Mouse (Mus musculus) embryonic facial prominence, embryonic 14.5 days (tissue): ENCODE data around the gene Srebf2. TPM values are rescaled to one million over a fixed set of nuclear protein-coding genes. Genes with fewer than 3 reads are reported as not detected.

ENCODE experiments used
- ATAC-seq: fragments of 200-750 bp; cut with Nextera tagmentation; 2 replicates; pipeline ENCODE4 v1.8.0; 2017; ENCODE audit warnings: low read depth, moderate number of reproducible peaks, moderate TSS enrichment
- DNase-seq: peaks from one replicate; pipeline ENCODE4 v3.0.0-alpha.2; 2015; ENCODE audit warnings: low spot score
- H3K27ac ChIP-seq: fragments of 300-500 bp; sonication (generic); replicated peaks from 2 replicates; pipeline ENCODE4 v1.5.1; 2014; ENCODE audit warnings: low read depth, mild to moderate bottlenecking, low read length, moderate library complexity
- H3K27me3 ChIP-seq: fragments of 300-500 bp; sonication (generic); replicated peaks from 2 replicates; pipeline ENCODE4 v1.6.1; 2014; ENCODE audit warnings: low read length; ENCODE audit not compliant: control insufficient read depth, insufficient read depth
- H3K36me3 ChIP-seq: fragments of 300-500 bp; sonication (generic); 2 replicates; pipeline ENCODE4 v1.6.1; 2014; ENCODE audit warnings: low read length, mixed read lengths; ENCODE audit not compliant: control insufficient read depth, insufficient read depth
- H3K4me1 ChIP-seq: fragments of 300-500 bp; sonication (generic); 2 replicates; pipeline ENCODE4 v1.6.1; 2014; ENCODE audit warnings: antibody characterized with exemption, low read length; ENCODE audit not compliant: control insufficient read depth, insufficient read depth
- H3K4me2 ChIP-seq: fragments of 300-500 bp; sonication (generic); 2 replicates; pipeline ENCODE4 v1.6.1; 2014; ENCODE audit warnings: low read depth, mild to moderate bottlenecking, low read length, moderate library complexity, mixed read lengths
- H3K4me3 ChIP-seq: fragments of 300-500 bp; sonication (generic); 2 replicates; pipeline ENCODE4 v1.5.1; 2014; ENCODE audit warnings: low read depth, mild to moderate bottlenecking, low read length
- H3K9ac ChIP-seq: fragments of 300-500 bp; sonication (generic); 2 replicates; pipeline ENCODE4 v1.6.1; 2014; ENCODE audit warnings: low read depth, mild to moderate bottlenecking, low read length, moderate library complexity, mixed read lengths
- H3K9me3 ChIP-seq: fragments of 300-500 bp; sonication (generic); 2 replicates; pipeline ENCODE4 v1.6.1; 2016; ENCODE audit warnings: low read length; ENCODE audit not compliant: control insufficient read depth
- WGBS: fragments of 180-500 bp; shearing (Covaris S2); extraction: QIAGEN DNeasy Blood & Tissue Kit; methylation state at CpG from one replicate; pipeline ENCODE4 v1.1.7; 2014; 5-methylcytosine and 5-hydroxymethylcytosine counted together
- polyA plus RNA-seq: library from polyadenylated mRNA; unstranded; fragments of >200 nt; fragmentation: Nextera tagmentation; extraction: Ambion mirVana; gene quantifications from 2 replicates; pipeline ENCODE4 v1.2.1, GENCODE M21; 2014

The Srebf2 gene
- polyA plus RNA-seq, 1 experiment from 2014 or later = 99.2 TPM

DNA sequence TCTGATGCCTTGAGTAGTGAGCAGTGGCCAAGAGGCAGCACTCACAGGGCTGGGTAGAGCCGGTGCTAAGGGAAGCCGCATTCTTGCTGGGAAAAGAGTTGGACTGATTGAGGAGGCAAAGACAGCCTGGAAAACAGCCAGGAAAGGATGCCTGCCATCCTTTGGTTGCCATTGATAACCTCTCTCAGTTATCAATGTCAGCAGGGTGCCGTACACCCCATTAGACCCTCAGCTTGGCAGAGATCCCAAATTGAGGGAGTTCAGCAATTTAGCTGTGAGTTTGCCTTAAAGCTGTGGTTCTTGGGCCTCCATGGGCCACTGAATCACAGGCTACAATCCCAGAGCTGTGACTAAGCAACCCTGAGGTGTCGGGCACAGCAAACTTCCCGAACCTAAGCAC lies 34.1 kb downstream of the Srebf2 start:
- no peak for DNase-seq
- peaks cover 11% of the 10 kb centered on the region; the same call in 1 of the 2 replicates for H3K9me3 ChIP-seq
- H3K4me1 ChIP-seq = no peaks in the 10 kb centered on the region
- H3K9ac ChIP-seq = no peak overlapping the region
- ATAC-seq = no peak
- H3K27ac ChIP-seq = no peak overlapping the region
- H3K27me3 ChIP-seq = no peaks in the 10 kb centered on the region
- no peak overlapping the region for H3K4me3 ChIP-seq
- WGBS = 88% methylated on average over 5 of the region's 5 CpGs
- H3K4me2 ChIP-seq = no peak overlapping the region
- peaks cover 100% of the 10 kb centered on the region for H3K36me3 ChIP-seq

DNA sequence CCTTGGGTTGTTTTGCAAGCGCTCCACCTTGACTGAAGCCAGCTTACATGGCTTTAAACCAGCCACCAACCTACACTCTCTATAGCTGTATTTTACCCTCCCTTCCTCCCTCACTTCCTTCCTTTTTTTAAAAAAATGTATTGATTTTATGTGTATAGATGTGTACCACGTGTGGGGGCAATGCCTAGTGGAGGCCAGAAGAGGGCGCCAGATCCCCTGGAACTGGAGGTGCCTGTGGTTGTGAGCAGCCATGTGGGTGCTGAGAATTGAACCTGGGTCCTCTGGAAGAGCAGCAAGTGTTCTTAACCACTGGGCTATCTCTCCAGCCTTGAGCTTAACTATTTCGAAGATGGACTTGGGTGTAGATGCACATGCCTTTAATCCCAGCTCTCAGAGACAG lies 35.3 kb downstream of the Srebf2 start:
- DNase-seq (no peak), ATAC-seq (no peak)
- 98% methylated on average over 4 of the region's 4 CpGs for WGBS
- no peak overlapping the region for H3K4me3 ChIP-seq
- H3K9ac ChIP-seq = no peak overlapping the region
- H3K4me2 ChIP-seq = no peak overlapping the region
- no peak overlapping the region for H3K27ac ChIP-seq
- H3K4me1 ChIP-seq = no peaks in the 10 kb centered on the region
- H3K9me3 ChIP-seq = peaks cover 11% of the 10 kb centered on the region; the same call in 1 of the 2 replicates
- no peaks in the 10 kb centered on the region for H3K27me3 ChIP-seq
- H3K36me3 ChIP-seq = peaks cover 100% of the 10 kb centered on the region

DNA sequence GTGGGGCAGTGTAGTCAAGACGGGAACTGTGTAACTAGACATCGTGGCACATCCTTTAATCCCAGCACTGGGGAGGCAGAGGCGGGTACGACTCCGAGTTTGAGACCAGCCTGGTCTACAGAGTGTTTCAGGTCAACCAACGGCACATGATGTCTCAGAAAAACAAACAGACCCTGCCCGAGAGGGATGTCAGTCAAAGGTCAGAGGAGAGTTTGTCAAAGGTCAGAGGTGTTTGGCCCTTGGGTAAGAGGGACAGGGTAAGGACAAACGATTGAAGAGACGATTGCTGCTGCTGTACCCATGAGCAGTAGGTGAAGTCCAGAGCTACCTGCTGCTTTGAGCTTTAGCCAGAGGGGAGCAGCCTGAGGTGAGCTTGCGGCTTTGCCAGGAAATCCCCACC lies 36.6 kb downstream of the Srebf2 start:
- whole genome bisulfite sequencing = 68% methylated on average over 9 of the region's 10 CpGs
- peaks cover 11% of the 10 kb centered on the region; the same call in 1 of the 2 replicates for H3K9me3 ChIP-seq
- peaks cover 100% of the 10 kb centered on the region for H3K36me3 ChIP-seq
- ATAC-seq (no peak), DNase-seq (no peak)
- no peak overlapping the region for H3K9ac ChIP-seq
- H3K4me1 ChIP-seq = no peaks in the 10 kb centered on the region
- no peak overlapping the region for H3K27ac ChIP-seq
- H3K4me2 ChIP-seq = no peak overlapping the region
- no peak overlapping the region for H3K4me3 ChIP-seq
- H3K27me3 ChIP-seq = no peaks in the 10 kb centered on the region

DNA sequence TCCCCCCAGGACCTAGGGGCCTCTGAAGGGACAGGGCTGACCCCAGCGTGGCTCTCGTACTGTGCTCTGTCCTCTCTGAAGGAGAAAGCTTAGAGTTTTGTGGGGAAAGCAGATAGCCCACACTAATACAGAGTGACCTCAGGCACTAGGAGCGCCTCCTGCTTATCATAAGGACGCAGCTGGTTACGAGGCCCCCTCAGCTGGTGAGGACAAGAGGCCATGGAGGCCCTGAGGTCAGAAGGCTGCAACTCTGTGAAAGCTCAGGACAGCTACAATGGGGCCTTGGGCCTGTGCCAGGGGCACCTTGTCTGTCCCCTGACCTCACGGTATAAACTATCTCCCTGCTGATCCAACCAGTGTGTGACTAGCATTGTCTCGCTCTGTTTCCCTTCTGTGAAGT lies 37.2 kb downstream of the Srebf2 start:
- Histone ChIP-seq H3K9ac (no peak overlapping the region), H3K27me3 (no peaks in the 10 kb centered on the region), H3K4me2 (no peak overlapping the region), H3K27ac (no peak overlapping the region), H3K4me1 (no peaks in the 10 kb centered on the region), H3K36me3 (peaks cover 100% of the 10 kb centered on the region), H3K9me3 (peaks cover 11% of the 10 kb centered on the region; the same call in 1 of the 2 replicates), H3K4me3 (no peak overlapping the region)
- 83% methylated on average over 7 of the region's 7 CpGs for WGBS
- DNase-seq (no peak), ATAC-seq (no peak)

DNA sequence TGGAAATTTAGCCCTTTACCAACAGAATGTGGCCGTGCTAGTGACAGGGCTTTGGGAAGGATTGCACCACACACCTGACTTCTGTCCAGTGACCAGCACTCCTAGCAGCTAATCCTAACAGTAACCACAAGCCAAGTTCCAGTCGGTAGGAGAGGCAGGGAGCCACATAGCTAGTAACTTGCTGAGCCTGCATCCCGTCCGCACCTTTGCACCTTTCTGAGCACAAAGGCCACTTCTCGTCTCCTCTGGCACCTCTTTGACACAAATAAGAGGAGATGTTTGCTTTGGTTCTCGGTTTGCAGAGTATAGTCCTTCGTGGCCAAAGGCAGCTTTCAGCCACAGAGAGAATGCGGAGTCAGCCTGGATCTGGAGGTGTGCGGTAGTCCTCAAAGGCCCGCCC lies 37.7 kb downstream of the Srebf2 start:
- DNase-seq (no peak), ATAC-seq (no peak)
- Histone ChIP-seq H3K9me3 (peaks cover 11% of the 10 kb centered on the region; the same call in 1 of the 2 replicates), H3K4me1 (no peaks in the 10 kb centered on the region), H3K4me2 (no peak overlapping the region), H3K36me3 (peaks cover 100% of the 10 kb centered on the region), H3K27me3 (no peaks in the 10 kb centered on the region), H3K27ac (no peak overlapping the region), H3K4me3 (no peak overlapping the region), H3K9ac (no peak overlapping the region)
- 89% methylated on average over 10 of the region's 10 CpGs for WGBS

DNA sequence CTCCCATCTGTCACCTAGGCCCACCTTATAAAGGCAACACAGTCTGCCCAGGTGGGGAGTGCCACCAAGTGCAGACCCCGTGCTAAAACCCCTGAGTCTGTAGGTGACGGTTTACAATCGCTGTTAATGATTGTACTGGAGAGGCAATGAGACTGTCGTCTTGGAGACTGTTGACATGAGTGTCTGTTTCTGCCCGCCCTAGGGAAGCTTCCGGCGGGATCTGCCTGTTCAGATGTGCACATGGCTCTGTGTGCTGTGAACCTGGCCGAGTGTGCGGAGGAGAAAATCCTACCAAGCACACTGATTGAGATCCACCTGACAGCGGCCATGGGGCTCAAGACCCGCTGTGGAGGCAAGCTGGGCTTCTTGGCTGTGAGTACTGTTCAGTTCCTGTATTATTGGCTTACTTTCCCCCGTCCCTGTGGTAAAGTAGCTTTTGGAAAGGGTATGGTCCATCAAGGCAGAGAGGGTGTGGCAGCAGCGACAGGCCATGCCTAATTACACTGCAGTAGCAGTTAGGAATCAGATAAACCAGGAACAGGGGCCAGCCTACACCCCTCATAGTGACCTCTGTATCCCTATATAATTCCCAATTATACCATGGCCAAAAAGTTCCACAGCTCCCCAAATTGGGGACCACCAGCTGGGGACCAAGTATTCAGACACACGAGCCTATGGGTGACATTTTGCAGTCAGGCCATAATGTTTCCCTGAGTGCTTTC lies 38.2 kb downstream of the Srebf2 start:
- WGBS = 87% methylated on average over 14 of the region's 14 CpGs
- Histone ChIP-seq H3K9me3 (peaks cover 11% of the 10 kb centered on the region; the same call in 1 of the 2 replicates), H3K4me1 (no peaks in the 10 kb centered on the region), H3K9ac (no peak overlapping the region), H3K4me3 (no peak overlapping the region), H3K36me3 (peaks cover 97% of the 10 kb centered on the region), H3K27ac (no peak overlapping the region), H3K27me3 (no peaks in the 10 kb centered on the region), H3K4me2 (no peak overlapping the region)
- no peak for DNase-seq
- ATAC-seq = no peak

DNA sequence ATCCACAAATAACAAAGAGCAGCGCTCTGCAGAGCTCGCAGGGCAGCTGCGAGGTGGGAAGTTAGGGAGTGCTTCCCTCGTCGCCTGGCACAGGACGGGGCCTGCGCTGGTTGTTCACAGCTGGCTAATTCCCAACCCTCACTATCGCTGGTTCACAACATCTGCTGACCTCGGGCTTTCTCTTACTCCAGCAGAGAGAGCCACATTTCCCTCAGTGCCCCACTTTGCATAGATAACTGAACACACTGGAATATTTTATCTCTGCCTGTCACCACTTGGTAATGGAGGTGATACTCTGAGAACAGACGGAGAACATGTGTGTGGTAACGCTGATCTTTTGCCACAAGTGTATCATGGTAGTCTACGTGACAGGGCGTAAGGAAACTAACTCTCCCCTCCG lies 39.1 kb downstream of the Srebf2 start:
- ATAC-seq = no peak

DNA sequence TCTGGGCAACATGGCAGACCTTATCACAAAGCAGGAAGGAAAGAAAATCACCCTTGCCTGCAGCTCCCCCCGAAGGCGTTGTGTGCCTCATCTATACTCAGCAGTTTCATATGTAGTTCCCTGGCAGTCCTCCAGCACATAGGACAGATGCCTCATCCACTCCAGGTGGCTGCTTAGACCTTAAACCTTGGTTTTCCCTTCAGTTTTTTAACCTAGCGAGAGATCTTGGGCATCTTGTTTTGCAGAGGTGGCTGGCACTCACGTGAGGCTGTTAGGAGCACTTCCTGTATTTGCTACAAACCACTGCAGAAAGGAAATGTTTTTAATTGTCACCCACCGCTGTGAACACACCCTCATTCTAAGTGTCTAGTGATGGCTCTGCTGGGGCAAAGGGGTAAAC lies 40.0 kb downstream of the Srebf2 start:
- H3K4me3 ChIP-seq = no peak overlapping the region
- ATAC-seq (no peak), DNase-seq (no peak)
- H3K36me3 ChIP-seq = peaks cover 93% of the 10 kb centered on the region
- no peak overlapping the region for H3K27ac ChIP-seq
- H3K4me2 ChIP-seq = no peak overlapping the region
- peaks cover 5% of the 10 kb centered on the region; the same call in 1 of the 2 replicates for H3K9me3 ChIP-seq
- no peaks in the 10 kb centered on the region for H3K27me3 ChIP-seq
- 83% methylated on average over 5 of the region's 5 CpGs for WGBS
- no peak overlapping the region for H3K9ac ChIP-seq
- no peaks in the 10 kb centered on the region for H3K4me1 ChIP-seq

More for the DNA sequence above, 39.1 kb downstream of the Srebf2 start:
- 74% methylated on average over 14 of the region's 14 CpGs for WGBS
- Histone ChIP-seq H3K36me3 (peaks cover 93% of the 10 kb centered on the region), H3K4me2 (no peak overlapping the region), H3K4me3 (no peak overlapping the region), H3K27me3 (no peaks in the 10 kb centered on the region), H3K27ac (no peak overlapping the region), H3K9ac (no peak overlapping the region), H3K4me1 (no peaks in the 10 kb centered on the region), H3K9me3 (peaks cover 11% of the 10 kb centered on the region; the same call in 1 of the 2 replicates)
- DNase-seq = no peak

DNA sequence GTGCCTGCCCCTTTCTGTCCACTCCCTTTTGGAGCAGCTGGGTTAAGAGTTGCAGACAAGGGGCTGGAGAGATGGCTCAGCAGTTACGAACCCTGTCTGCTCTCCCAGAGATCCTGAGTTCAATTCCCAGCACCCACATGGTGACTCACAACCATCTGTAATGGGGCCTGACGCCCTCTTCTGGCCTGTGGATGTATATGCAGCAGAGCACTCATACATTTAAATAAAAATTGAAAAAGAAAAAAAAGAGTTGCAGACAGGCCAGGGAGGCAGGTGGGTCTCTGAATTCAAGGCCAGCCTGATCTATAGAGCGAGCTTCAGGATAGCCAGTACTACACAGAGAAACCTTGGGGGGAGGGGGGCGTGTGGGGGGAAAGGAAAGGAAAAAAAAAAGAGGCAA lies 40.4 kb downstream of the Srebf2 start:
- H3K4me3 ChIP-seq = no peak overlapping the region
- H3K9ac ChIP-seq = no peak overlapping the region
- no peak overlapping the region for H3K27ac ChIP-seq
- H3K36me3 ChIP-seq = peaks cover 93% of the 10 kb centered on the region
- 84% methylated on average over 4 of the region's 4 CpGs for whole genome bisulfite sequencing
- no peak for ATAC-seq
- H3K27me3 ChIP-seq = no peaks in the 10 kb centered on the region
- DNase-seq = no peak
- 0 out of 2 replicates have a peak, but pooled peaks cover under 1% of the 10 kb centered on the region for H3K9me3 ChIP-seq
- no peaks in the 10 kb centered on the region for H3K4me1 ChIP-seq
- H3K4me2 ChIP-seq = no peak overlapping the region
